Mouse (Mus musculus): ENCODE measurements at regions not wholly inside any gene's neighbourhood (a gene's known extent, or its start where the extent isn't known, plus 50 kb on each side); places are given as distances from the start of the nearest gene placed in this dataset.
"Not testable (repeated sequence)": the region's sequence is repeated elsewhere in the genome, so short reads cannot be mapped to it uniquely, and the experiment has no call there.

GRCm38 (mm10) chr2:128294610-128295009, 168.8 kb downstream of the Bcl2l11 start:
- no peak overlapping the region for H3K9ac ChIP-seq (ENCODE audit: low read depth, low read length)
- no peak for DNase-seq (ENCODE audit: low spot score)
- H3K36me3 ChIP-seq (ENCODE audit: insufficient read depth, low read length) = no peaks in the 10 kb centered on the region
- H3K4me1 ChIP-seq (replicated peaks; ENCODE audit: insufficient read depth, low read length) = peaks cover 8% of the 10 kb centered on the region; the same call in 1 of the 2 replicates
- no peak for TF ChIP-seq CTCF (IDR thresholded peaks at IDR 0.05; ENCODE audit: low read depth)
- ATAC-seq (replicated peaks; ENCODE audit: low FRiP score, low read depth) = no peak
- H3K4me3 ChIP-seq (replicated peaks; ENCODE audit: low read depth, low read length) = no peak overlapping the region
- H3K27me3 ChIP-seq (ENCODE audit: insufficient read depth, low read length) = no peaks in the 10 kb centered on the region
- no peaks in the 10 kb centered on the region for H3K9me3 ChIP-seq (replicated peaks; ENCODE audit: low read length)
- H3K4me2 ChIP-seq (ENCODE audit: low read length) = no peak overlapping the region
- no peak overlapping the region for H3K27ac ChIP-seq
- WGBS = 72% methylated on average over 3 of the region's 3 CpGs

- no peak for TF ChIP-seq CTCF (IDR thresholded peaks at IDR 0.05; ENCODE audit: low read depth)
- Histone ChIP-seq H3K4me2 (ENCODE audit: low read length) (no peak overlapping the region), H3K36me3 (ENCODE audit: insufficient read depth, low read length) (no peaks in the 10 kb centered on the region), H3K27ac (no peak overlapping the region), H3K4me1 (replicated peaks; ENCODE audit: insufficient read depth, low read length) (peaks cover 8% of the 10 kb centered on the region; the same call in 1 of the 2 replicates), H3K9ac (ENCODE audit: low read depth, low read length) (no peak overlapping the region), H3K4me3 (replicated peaks; ENCODE audit: low read depth, low read length) (no peak overlapping the region), H3K27me3 (ENCODE audit: insufficient read depth, low read length) (no peaks in the 10 kb centered on the region), H3K9me3 (replicated peaks; ENCODE audit: low read length) (no peaks in the 10 kb centered on the region)
- ATAC-seq (replicated peaks; ENCODE audit: low FRiP score, low read depth) = no peak
- 77% methylated on average over 11 of the region's 11 CpGs for WGBS
- DNase-seq (ENCODE audit: low spot score) = no peak
These were observed 169.2 kb downstream of the Bcl2l11 start for GRCm38 (mm10) chr2:128295018-128295424.

GRCm38 (mm10) chr2:128295726-128296234, 169.9 kb downstream of the Bcl2l11 start:
- H3K4me1 ChIP-seq (replicated peaks; ENCODE audit: insufficient read depth, low read length) = peaks cover 8% of the 10 kb centered on the region; the same call in 1 of the 2 replicates
- H3K27ac ChIP-seq = no peak overlapping the region
- H3K27me3 ChIP-seq (ENCODE audit: insufficient read depth, low read length) = no peaks in the 10 kb centered on the region
- TF ChIP-seq CTCF (IDR thresholded peaks at IDR 0.05; ENCODE audit: low read depth) = no peak
- DNase-seq (ENCODE audit: low spot score) = no peak
- H3K9me3 ChIP-seq (replicated peaks; ENCODE audit: low read length) = no peaks in the 10 kb centered on the region
- no peaks in the 10 kb centered on the region for H3K36me3 ChIP-seq (ENCODE audit: insufficient read depth, low read length)
- WGBS = 80% methylated on average over 3 of the region's 3 CpGs
- no peak for ATAC-seq (replicated peaks; ENCODE audit: low FRiP score, low read depth)
- H3K4me3 ChIP-seq (replicated peaks; ENCODE audit: low read depth, low read length) = no peak overlapping the region
- no peak overlapping the region for H3K9ac ChIP-seq (ENCODE audit: low read depth, low read length)
- H3K4me2 ChIP-seq (ENCODE audit: low read length) = no peak overlapping the region

GRCm38 (mm10) chr2:128296423-128296822, 170.6 kb downstream of the Bcl2l11 start:
- ATAC-seq (replicated peaks; ENCODE audit: low FRiP score, low read depth) = 0 out of 2 replicates have a peak, but pooled peaks have one; percentile 13
- not testable (repeated sequence) for H3K4me3 ChIP-seq (replicated peaks; ENCODE audit: low read depth, low read length); H3K4me2 ChIP-seq (ENCODE audit: low read length); H3K27me3 ChIP-seq (ENCODE audit: insufficient read depth, low read length); H3K36me3 ChIP-seq (ENCODE audit: insufficient read depth, low read length); H3K9me3 ChIP-seq (replicated peaks; ENCODE audit: low read length); DNase-seq (ENCODE audit: low spot score); H3K4me1 ChIP-seq (replicated peaks; ENCODE audit: insufficient read depth, low read length); H3K27ac ChIP-seq; H3K9ac ChIP-seq (ENCODE audit: low read depth, low read length)
- WGBS = 56% methylated on average over 5 of the region's 5 CpGs

GRCm38 (mm10) chr2:128296897-128297296, 171.1 kb downstream of the Bcl2l11 start:
- ATAC-seq (replicated peaks; ENCODE audit: low FRiP score, low read depth) = peak; percentile 57; the same call in 1 of the 2 replicates
- H3K4me2 ChIP-seq (ENCODE audit: low read length) = no peak overlapping the region

GRCm38 (mm10) chr2:128297821-128298220, 172.0 kb downstream of the Bcl2l11 start:
- Histone ChIP-seq H3K4me3 (replicated peaks; ENCODE audit: low read depth, low read length) (no peak overlapping the region), H3K36me3 (ENCODE audit: insufficient read depth, low read length) (no peaks in the 10 kb centered on the region), H3K27me3 (ENCODE audit: insufficient read depth, low read length) (no peaks in the 10 kb centered on the region), H3K4me2 (ENCODE audit: low read length) (no peak overlapping the region), H3K9ac (ENCODE audit: low read depth, low read length) (no peak overlapping the region), H3K4me1 (replicated peaks; ENCODE audit: insufficient read depth, low read length) (peaks cover 8% of the 10 kb centered on the region; the same call in 1 of the 2 replicates), H3K9me3 (replicated peaks; ENCODE audit: low read length) (no peaks in the 10 kb centered on the region), H3K27ac (no peak overlapping the region)
- 46% methylated on average over 5 of the region's 5 CpGs for WGBS
- no peak for TF ChIP-seq CTCF (IDR thresholded peaks at IDR 0.05; ENCODE audit: low read depth)
- DNase-seq (ENCODE audit: low spot score) = no peak
- no peak for ATAC-seq (replicated peaks; ENCODE audit: low FRiP score, low read depth)

More at GRCm38 (mm10) chr2:128296897-128297296, 171.1 kb downstream of the Bcl2l11 start:
- WGBS = 10% methylated on average over 5 of the region's 5 CpGs
- TF ChIP-seq CTCF (IDR thresholded peaks at IDR 0.05; ENCODE audit: low read depth) = no peak
- peak; percentile 78 for DNase-seq (ENCODE audit: low spot score)
- Histone ChIP-seq H3K36me3 (ENCODE audit: insufficient read depth, low read length) (no peaks in the 10 kb centered on the region), H3K27ac (no peak overlapping the region), H3K4me1 (replicated peaks; ENCODE audit: insufficient read depth, low read length) (peaks cover 8% of the 10 kb centered on the region; the same call in 1 of the 2 replicates), H3K4me3 (replicated peaks; ENCODE audit: low read depth, low read length) (no peak overlapping the region), H3K27me3 (ENCODE audit: insufficient read depth, low read length) (no peaks in the 10 kb centered on the region), H3K9ac (ENCODE audit: low read depth, low read length) (no peak overlapping the region), H3K9me3 (replicated peaks; ENCODE audit: low read length) (no peaks in the 10 kb centered on the region)

GRCm38 (mm10) chr2:128298996-128299395, 173.2 kb downstream of the Bcl2l11 start:
- Histone ChIP-seq H3K36me3 (ENCODE audit: insufficient read depth, low read length) (no peaks in the 10 kb centered on the region), H3K9me3 (replicated peaks; ENCODE audit: low read length) (no peaks in the 10 kb centered on the region), H3K4me2 (ENCODE audit: low read length) (no peak overlapping the region), H3K27me3 (ENCODE audit: insufficient read depth, low read length) (no peaks in the 10 kb centered on the region), H3K27ac (no peak overlapping the region), H3K4me1 (replicated peaks; ENCODE audit: insufficient read depth, low read length) (peaks cover 8% of the 10 kb centered on the region; the same call in 1 of the 2 replicates), H3K9ac (ENCODE audit: low read depth, low read length) (no peak overlapping the region), H3K4me3 (replicated peaks; ENCODE audit: low read depth, low read length) (no peak overlapping the region)
- DNase-seq (ENCODE audit: low spot score) = no peak
- ATAC-seq (replicated peaks; ENCODE audit: low FRiP score, low read depth) = no peak
- WGBS = 92% methylated on average over 8 of the region's 8 CpGs
- TF ChIP-seq CTCF (IDR thresholded peaks at IDR 0.05; ENCODE audit: low read depth) = no peak

Measured in kidney, postnatal 0 days (tissue).